Mouse (Mus musculus) midbrain, embryonic 11.5 days (tissue): ENCODE measurements at regions not wholly inside any gene's neighbourhood (a gene's known extent, or its start where the extent isn't known, plus 50 kb on each side); places are given as distances from the start of the nearest gene placed in this dataset.

Experiments
- ATAC-seq: fragments of 200-750 bp; cut with Nextera tagmentation; 2 replicates; pipeline ENCODE4 v1.8.0; 2017; ENCODE audit warnings: moderate TSS enrichment, moderate library complexity; ENCODE audit not compliant: low FRiP score
- DNase-seq: peaks from one replicate; pipeline ENCODE4 v3.0.0; 2015; ENCODE audit warnings: low spot score; ENCODE audit errors: missing footprints
- H3K27ac ChIP-seq: fragments of 300-500 bp; sonication (generic); 2 replicates; pipeline ENCODE4 v1.5.1; 2014; ENCODE audit warnings: low read depth, low read length
- H3K27me3 ChIP-seq: fragments of 300-500 bp; sonication (generic); 2 replicates; pipeline ENCODE4 v1.6.1; 2014; ENCODE audit warnings: mild to moderate bottlenecking, low read length, moderate library complexity, mixed read lengths; ENCODE audit not compliant: control insufficient read depth, insufficient read depth
- H3K36me3 ChIP-seq: fragments of 300-500 bp; sonication (generic); 2 replicates; pipeline ENCODE4 v1.6.1; 2014; ENCODE audit warnings: mild to moderate bottlenecking, low read length, moderate library complexity, mixed read lengths; ENCODE audit not compliant: control insufficient read depth, insufficient read depth
- H3K4me1 ChIP-seq: fragments of 300-500 bp; sonication (generic); 2 replicates; pipeline ENCODE4 v1.6.1; 2014; ENCODE audit warnings: low read length; ENCODE audit not compliant: control insufficient read depth, insufficient read depth
- H3K4me2 ChIP-seq: fragments of 300-500 bp; sonication (generic); 2 replicates; pipeline ENCODE4 v1.6.1; 2014; ENCODE audit warnings: mild to moderate bottlenecking, moderate library complexity
- H3K4me3 ChIP-seq: fragments of 300-500 bp; sonication (generic); 2 replicates; pipeline ENCODE4 v1.5.1; 2014; ENCODE audit warnings: low read depth, low read length
- H3K9ac ChIP-seq: fragments of 300-500 bp; sonication (generic); 2 replicates; pipeline ENCODE4 v1.6.1; 2014; ENCODE audit warnings: low read length
- H3K9me3 ChIP-seq: fragments of 300-500 bp; sonication (generic); 2 replicates; pipeline ENCODE4 v1.6.1; 2016; ENCODE audit warnings: low read length; ENCODE audit not compliant: control insufficient read depth
- WGBS: fragments of 180-500 bp; shearing (Covaris S2); extraction: QIAGEN DNeasy Blood & Tissue Kit; methylation state at CpG from one replicate; pipeline ENCODE4 v1.1.7; 2014; 5-methylcytosine and 5-hydroxymethylcytosine counted together

DNA sequence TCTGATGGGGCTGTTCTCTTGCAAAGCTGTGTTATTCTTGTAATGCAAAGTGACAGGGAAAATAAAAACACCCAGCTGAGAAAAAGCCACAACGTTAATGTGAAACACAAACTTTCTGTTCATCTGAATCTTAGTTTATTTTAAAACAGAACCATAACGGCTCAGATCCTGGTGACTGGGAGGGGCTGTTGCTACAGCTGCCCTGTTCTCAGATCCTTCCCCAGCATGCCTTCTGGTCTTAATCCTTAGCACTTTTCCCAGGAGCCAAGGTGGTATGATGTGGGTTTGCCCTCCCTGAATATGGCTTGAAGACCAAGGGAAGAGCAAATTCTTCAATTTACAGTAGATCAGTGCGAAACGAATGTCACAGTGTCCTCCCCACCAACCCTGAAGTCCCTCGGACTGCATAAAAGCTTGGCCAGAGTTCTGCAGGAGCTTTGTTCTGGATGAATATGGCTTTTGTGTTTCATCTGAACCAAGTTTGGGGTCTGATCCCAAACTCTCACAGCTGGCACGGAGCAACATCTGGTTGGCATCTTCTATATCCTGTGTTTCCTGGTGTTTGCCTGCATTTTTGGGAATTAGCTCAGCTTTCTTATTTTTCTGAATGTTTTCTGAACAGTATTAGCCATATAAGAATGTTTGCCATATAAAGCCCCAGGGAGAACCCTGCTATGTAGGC lies 686.9 kb downstream of the Dhx35 start:
- WGBS: 73% methylated on average over 6 of the region's 6 CpGs
- H3K9ac ChIP-seq: no peak overlapping the region
- H3K4me2 ChIP-seq: no peak overlapping the region
- H3K27ac ChIP-seq: no peak overlapping the region
- H3K9me3 ChIP-seq: no peaks in the 10 kb centered on the region
- no peaks in the 10 kb centered on the region for H3K4me1 ChIP-seq
- no peak overlapping the region for H3K4me3 ChIP-seq
- no peaks in the 10 kb centered on the region for H3K36me3 ChIP-seq
- H3K27me3 ChIP-seq: no peaks in the 10 kb centered on the region
- ATAC-seq (no peak), DNase-seq (no peak)

DNA sequence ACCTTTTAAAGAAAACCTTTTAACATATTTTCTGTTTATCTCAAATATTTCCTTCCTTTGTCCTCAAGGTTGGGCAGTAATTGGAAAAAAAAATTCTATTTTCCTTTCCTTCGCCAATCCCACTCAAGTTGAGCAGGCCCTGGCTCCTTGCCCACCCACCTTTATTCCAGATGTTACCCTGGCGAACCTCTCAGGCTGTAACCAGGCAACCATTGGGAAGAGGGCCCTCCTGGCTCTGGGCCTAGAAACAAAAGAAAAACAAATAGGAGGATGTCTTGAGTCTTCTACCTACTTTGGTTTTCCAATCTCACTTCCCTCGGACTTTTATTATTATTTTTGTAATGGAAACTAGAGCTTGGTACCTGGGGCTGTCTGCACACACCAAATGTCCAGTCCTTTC lies 696.5 kb downstream of the Dhx35 start:
- 64% methylated on average over 3 of the region's 3 CpGs for WGBS
- no peaks in the 10 kb centered on the region for H3K4me1 ChIP-seq
- no peaks in the 10 kb centered on the region for H3K9me3 ChIP-seq
- no peak for ATAC-seq
- no peak for DNase-seq
- H3K27ac ChIP-seq: no peak overlapping the region
- no peaks in the 10 kb centered on the region for H3K36me3 ChIP-seq
- no peak overlapping the region for H3K9ac ChIP-seq
- H3K27me3 ChIP-seq: no peaks in the 10 kb centered on the region
- H3K4me3 ChIP-seq: no peak overlapping the region
- H3K4me2 ChIP-seq: no peak overlapping the region

GRCm38 (mm10) chr2:159498691-159499090 lies 704.1 kb downstream of the Dhx35 start:
- no peak overlapping the region for H3K4me3 ChIP-seq
- DNase-seq (no peak), ATAC-seq (no peak)
- no peaks in the 10 kb centered on the region for H3K27me3 ChIP-seq
- H3K36me3 ChIP-seq: no peaks in the 10 kb centered on the region
- no peak overlapping the region for H3K4me2 ChIP-seq
- no peak overlapping the region for H3K9ac ChIP-seq
- H3K4me1 ChIP-seq: no peaks in the 10 kb centered on the region
- WGBS: 71% methylated on average over 2 of the region's 2 CpGs
- no peak overlapping the region for H3K27ac ChIP-seq
- no peaks in the 10 kb centered on the region for H3K9me3 ChIP-seq

- 68% methylated on average over 3 of the region's 3 CpGs for WGBS
- Histone ChIP-seq H3K36me3 (no peaks in the 10 kb centered on the region), H3K27ac (no peak overlapping the region), H3K27me3 (no peaks in the 10 kb centered on the region), H3K4me2 (no peak overlapping the region), H3K9me3 (no peaks in the 10 kb centered on the region), H3K4me3 (no peak overlapping the region), H3K9ac (no peak overlapping the region), H3K4me1 (no peaks in the 10 kb centered on the region)
- DNase-seq (no peak), ATAC-seq (no peak)
Observed at GRCm38 (mm10) chr2:159501039-159501438, 706.4 kb downstream of the Dhx35 start.

GRCm38 (mm10) chr2:159519066-159519465 lies 724.5 kb downstream of the Dhx35 start:
- DNase-seq: no peak
- 74% methylated on average over 4 of the region's 4 CpGs for WGBS
- Histone ChIP-seq H3K36me3 (no peaks in the 10 kb centered on the region), H3K9ac (no peak overlapping the region), H3K27ac (no peak overlapping the region), H3K9me3 (no peaks in the 10 kb centered on the region), H3K27me3 (no peaks in the 10 kb centered on the region), H3K4me2 (no peak overlapping the region), H3K4me1 (no peaks in the 10 kb centered on the region), H3K4me3 (no peak overlapping the region)
- ATAC-seq: no peak

- DNase-seq (no peak), ATAC-seq (no peak)
- Histone ChIP-seq H3K9me3 (no peaks in the 10 kb centered on the region), H3K4me3 (no peak overlapping the region), H3K4me1 (no peaks in the 10 kb centered on the region), H3K27me3 (no peaks in the 10 kb centered on the region), H3K4me2 (no peak overlapping the region), H3K27ac (no peak overlapping the region), H3K36me3 (no peaks in the 10 kb centered on the region), H3K9ac (no peak overlapping the region)
- 91% methylated on average over 2 of the region's 2 CpGs for WGBS
Observed at GRCm38 (mm10) chr2:159523739-159524138, 729.1 kb downstream of the Dhx35 start.

GRCm38 (mm10) chr2:159534951-159535350 lies 740.3 kb downstream of the Dhx35 start:
- no peaks in the 10 kb centered on the region for H3K27me3 ChIP-seq
- DNase-seq: no peak
- H3K4me2 ChIP-seq: no peak overlapping the region
- ATAC-seq: no peak
- WGBS: 77% methylated on average over 2 of the region's 2 CpGs
- H3K4me1 ChIP-seq: no peaks in the 10 kb centered on the region
- no peak overlapping the region for H3K9ac ChIP-seq
- H3K27ac ChIP-seq: no peak overlapping the region
- H3K9me3 ChIP-seq: no peaks in the 10 kb centered on the region
- H3K4me3 ChIP-seq: no peak overlapping the region
- H3K36me3 ChIP-seq: no peaks in the 10 kb centered on the region

DNA sequence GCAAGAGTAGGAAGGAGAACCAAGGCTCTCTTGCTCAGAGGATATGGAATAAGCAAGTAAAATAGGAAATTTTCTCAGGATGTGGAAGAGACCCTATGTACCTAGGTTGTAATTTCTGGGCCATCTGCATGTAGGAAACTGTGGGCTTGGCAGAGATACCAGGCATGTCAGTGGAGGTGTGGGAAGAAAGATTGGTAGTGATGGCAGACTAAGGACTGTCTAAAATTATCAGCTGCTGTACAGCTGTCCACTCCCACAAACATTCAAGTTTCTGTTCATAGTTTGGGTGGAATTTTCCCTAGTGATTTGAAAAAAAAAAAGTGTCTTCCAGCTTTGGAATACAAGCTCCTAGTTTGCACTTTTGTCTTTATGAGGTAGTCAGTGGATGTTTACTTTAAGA lies 744.7 kb downstream of the Dhx35 start:
- ATAC-seq: no peak
- Histone ChIP-seq H3K36me3 (no peaks in the 10 kb centered on the region), H3K9ac (no peak overlapping the region), H3K27me3 (no peaks in the 10 kb centered on the region), H3K9me3 (no peaks in the 10 kb centered on the region), H3K4me3 (no peak overlapping the region), H3K4me2 (no peak overlapping the region), H3K27ac (no peak overlapping the region), H3K4me1 (no peaks in the 10 kb centered on the region)
- DNase-seq: no peak

- H3K27me3 ChIP-seq: no peaks in the 10 kb centered on the region
- H3K4me3 ChIP-seq: no peak overlapping the region
- 92% methylated on average over 3 of the region's 3 CpGs for WGBS
- no peaks in the 10 kb centered on the region for H3K9me3 ChIP-seq
- DNase-seq (no peak), ATAC-seq (no peak)
- H3K36me3 ChIP-seq: no peaks in the 10 kb centered on the region
- no peak overlapping the region for H3K27ac ChIP-seq
- no peak overlapping the region for H3K9ac ChIP-seq
- no peaks in the 10 kb centered on the region for H3K4me1 ChIP-seq
- no peak overlapping the region for H3K4me2 ChIP-seq
Observed at GRCm38 (mm10) chr2:159557567-159557966, 763.0 kb downstream of the Dhx35 start.
